ENCODE assay signal across 22 mouse cellular contexts in genomic region chr7:66259436-66260206, GRCm38 (mm10).
A peak's percentile ranks its signal among the peaks of the same experiment; 100 is the strongest.
DNase-seq lines count a peak whose midpoint lies in the region; ATAC-seq and TF ChIP-seq lines count a peak whose summit lies in the region.
"Had no signal": no experiment of that assay in that cellular context is flagged by ENCODE, and none has a peak within 500 bp of the region (broad histone marks: within the 10 kb centered on the region; RNA-seq: fewer than 3 reads in every experiment).

No protein-coding gene starts in this region.

- H3K4me2 ChIP-seq in hindbrain, embryonic 13.5 days = no peak overlapping the region
- no peak overlapping the region for H3K4me2 ChIP-seq in lung, embryonic 14.5 days
- no peak overlapping the region for H3K4me2 ChIP-seq in stomach, postnatal 0 days (replicated peaks; ENCODE audit: low read depth)
- H3K4me2 ChIP-seq: hindbrain, embryonic 15.5 days; limb, embryonic 12.5 days; midbrain, embryonic 12.5 days; neural tube, embryonic 15.5 days had no signal

- H3K4me1 ChIP-seq in hindbrain, embryonic 10.5 days (replicated peaks) = peaks cover 22% of the 10 kb centered on the region
- peaks cover 21% of the 10 kb centered on the region for H3K4me1 ChIP-seq in hindbrain, embryonic 13.5 days (replicated peaks)
- peaks cover 7% of the 10 kb centered on the region; the same call in 1 of the 2 replicates for H3K4me1 ChIP-seq in lung, embryonic 14.5 days (ENCODE audit: insufficient read depth)
- no peaks in the 10 kb centered on the region for H3K4me1 ChIP-seq in lung, adult 2 months (ENCODE audit: control insufficient read depth, insufficient read depth, low read length)
- H3K4me1 ChIP-seq in stomach, postnatal 0 days (replicated peaks; ENCODE audit: control insufficient read depth, insufficient read depth) = no peaks in the 10 kb centered on the region

- 83% methylated on average over 14 of the region's 14 CpGs for WGBS in hindbrain, embryonic 10.5 days
- 86% methylated on average over 14 of the region's 14 CpGs for WGBS in hindbrain, embryonic 13.5 days
- WGBS in lung, embryonic 14.5 days = 62% methylated on average over 14 of the region's 14 CpGs
- WGBS in lung, adult 2 months = 87% methylated on average over 14 of the region's 14 CpGs
- 72% methylated on average over 14 of the region's 14 CpGs for WGBS in stomach, postnatal 0 days

- ATAC-seq in hindbrain, embryonic 13.5 days (ENCODE audit: low FRiP score) = no peak
- ATAC-seq in lung, embryonic 14.5 days (ENCODE audit: insufficient read depth) = no peak
- 0 out of 2 replicates have a peak, but pooled peaks have one; percentile 11 for ATAC-seq in stomach, postnatal 0 days (ENCODE audit: low FRiP score, low TSS enrichment)
- ATAC-seq: Patski had no signal

- no peaks in the 10 kb centered on the region for H3K9me3 ChIP-seq in hindbrain, embryonic 10.5 days
- H3K9me3 ChIP-seq in hindbrain, embryonic 13.5 days = no peaks in the 10 kb centered on the region
- no peaks in the 10 kb centered on the region for H3K9me3 ChIP-seq in lung, embryonic 14.5 days (ENCODE audit: low read depth, low read length)
- no peaks in the 10 kb centered on the region for H3K9me3 ChIP-seq in stomach, postnatal 0 days (ENCODE audit: control insufficient read depth, low read length)
- H3K9me3 ChIP-seq: hindbrain, embryonic 15.5 days; limb, embryonic 12.5 days; midbrain, embryonic 12.5 days; neural tube, embryonic 15.5 days had no signal

- H3K9ac ChIP-seq in hindbrain, embryonic 13.5 days = no peak overlapping the region
- H3K9ac ChIP-seq in lung, embryonic 14.5 days = no peak overlapping the region
- no peak overlapping the region for H3K9ac ChIP-seq in stomach, postnatal 0 days (ENCODE audit: low read length)
- H3K9ac ChIP-seq: hindbrain, embryonic 15.5 days; limb, embryonic 12.5 days; midbrain, embryonic 12.5 days; neural tube, embryonic 15.5 days had no signal

- TF ChIP-seq CTCF in lung, embryonic 14.5 days (IDR thresholded peaks at IDR 0.05; ENCODE audit: low read depth) = no peak
- no peak for TF ChIP-seq CTCF in lung, adult 2 months (IDR thresholded peaks at IDR 0.05; ENCODE audit: insufficient read depth, low read length)
- no peak for TF ChIP-seq CTCF in stomach, postnatal 0 days (IDR thresholded peaks at IDR 0.05; ENCODE audit: low read depth)

- H3K4me3 ChIP-seq in hindbrain, embryonic 10.5 days = no peak overlapping the region
- no peak overlapping the region for H3K4me3 ChIP-seq in hindbrain, embryonic 13.5 days
- no peak overlapping the region for H3K4me3 ChIP-seq in lung, embryonic 14.5 days (ENCODE audit: low read depth, low read length)
- H3K4me3 ChIP-seq in lung, adult 2 months (replicated peaks; ENCODE audit: extremely low read depth, low read depth, low read length) = no peak overlapping the region
- no peak overlapping the region for H3K4me3 ChIP-seq in stomach, postnatal 0 days (ENCODE audit: low read depth, low read length)
- H3K4me3 ChIP-seq: hindbrain, embryonic 15.5 days; left cerebral cortex, adult 2 months; limb, embryonic 12.5 days; midbrain, embryonic 12.5 days; myocyte; neural tube, embryonic 15.5 days had no signal

- no peaks in the 10 kb centered on the region for H3K36me3 ChIP-seq in hindbrain, embryonic 10.5 days
- H3K36me3 ChIP-seq in hindbrain, embryonic 13.5 days = no peaks in the 10 kb centered on the region
- H3K36me3 ChIP-seq in lung, embryonic 14.5 days (ENCODE audit: insufficient read depth) = peaks cover 29% of the 10 kb centered on the region
- peaks cover 5% of the 10 kb centered on the region for H3K36me3 ChIP-seq in stomach, postnatal 0 days (ENCODE audit: control insufficient read depth, insufficient read depth, low read length)
- H3K36me3 ChIP-seq: hindbrain, embryonic 15.5 days; midbrain, embryonic 12.5 days; neural tube, embryonic 15.5 days had no signal

- no peaks in the 10 kb centered on the region for H3K27me3 ChIP-seq in hindbrain, embryonic 10.5 days (ENCODE audit: insufficient read depth, poor library complexity, severe bottlenecking)
- no peaks in the 10 kb centered on the region for H3K27me3 ChIP-seq in hindbrain, embryonic 13.5 days
- H3K27me3 ChIP-seq in lung, embryonic 14.5 days (ENCODE audit: insufficient read depth, low read length) = no peaks in the 10 kb centered on the region
- H3K27me3 ChIP-seq in stomach, postnatal 0 days (ENCODE audit: control insufficient read depth, insufficient read depth, low read length) = no peaks in the 10 kb centered on the region
- H3K27me3 ChIP-seq: hindbrain, embryonic 15.5 days; limb, embryonic 12.5 days; midbrain, embryonic 12.5 days; neural tube, embryonic 15.5 days; Patski had no signal

- DNase-seq in hindbrain, embryonic 10.5 days (ENCODE audit: low spot score) = no peak
- DNase-seq in lung, embryonic 14.5 days = no peak
- no peak for DNase-seq in lung, adult 2 months
- DNase-seq in urinary bladder, adult 2 months (ENCODE audit: low spot score) = peak; percentile 16
- no peak for DNase-seq in urinary bladder, postnatal 14 days (ENCODE audit: low spot score)
- DNase-seq in stomach, postnatal 0 days (ENCODE audit: low spot score) = no peak
- no peak for DNase-seq in left cerebral cortex, adult 18-20 months (ENCODE audit: low spot score in 2 of 2)
- DNase-seq: adrenal gland, postnatal 25 days; gastrocnemius, postnatal 10 days; heart, postnatal 14 days; kidney, adult 8-10 months; retina, postnatal 1 day; right cerebral cortex, postnatal 4 days; thymus, postnatal 25 days had no signal

- no peak for TF ChIP-seq EP300 in stomach, postnatal 0 days (optimal IDR thresholded peaks at IDR 0.05)

- TF ChIP-seq POLR2A in lung, adult 2 months (IDR thresholded peaks at IDR 0.05; ENCODE audit: borderline replicate concordance, extremely low read depth, low read depth, low read length) = no peak

- H3K27ac ChIP-seq in hindbrain, embryonic 10.5 days = peak overlapping the region; percentile 62
- no peak overlapping the region; the same call in 1 of the 2 replicates for H3K27ac ChIP-seq in hindbrain, embryonic 13.5 days
- H3K27ac ChIP-seq in lung, embryonic 14.5 days (ENCODE audit: low read depth) = peak overlapping the region; percentile 28; the same call in 1 of the 2 replicates
- peak overlapping the region; percentile 53; the same call in 1 of the 2 replicates for H3K27ac ChIP-seq in stomach, postnatal 0 days (replicated peaks)
- H3K27ac ChIP-seq: hindbrain, embryonic 15.5 days; left cerebral cortex, adult 2 months; limb, embryonic 12.5 days; midbrain, embryonic 12.5 days; neural tube, embryonic 15.5 days had no signal
